Mouse (Mus musculus) mouse embryonic stem cell (cell line): ENCODE measurements around the gene Abcb4.
"Not testable (repeated sequence)": the region's sequence is repeated elsewhere in the genome, so short reads cannot be mapped to it uniquely, and the experiment has no call there.

ENCODE experiments used
- in situ Hi-C, 2 experiments: fragments of 300-500 bp; cut with MboI; formaldehyde crosslinking; loops; 1 replicate in 1 of 2; 3 replicates in 1 of 2; pipeline ENCODE4 v1.14.3; 2019 to 2020; ENCODE audit warnings: low sequenced_read_pairs in 2 of 2, low pct_unique_long_range_greater_than_20kb in 1 of 2, mixed read lengths in 1 of 2; ENCODE audit not compliant: unreplicated experiment in 1 of 2

Abcb4 gene

GRCm38 (mm10) chr5:8990526-8990925 lies 97.0 kb downstream of the Abcb4 start:
- in situ Hi-C loops: no loop called here

GRCm38 (mm10) chr5:8991626-8992025 lies 98.1 kb downstream of the Abcb4 start:
- in situ Hi-C loops: no loop called here

GRCm38 (mm10) chr5:8995966-8996685 lies 102.6 kb downstream of the Abcb4 start:
- in situ Hi-C loops: no loop called here

GRCm38 (mm10) chr5:8996686-8997512 lies 103.4 kb downstream of the Abcb4 start, which contains the start of gene Crot:
Gene Crot, minus strand, starts transcription at chr5:8997324.
- in situ Hi-C loops: no loop called here

GRCm38 (mm10) chr5:8997513-8997895 lies 104.0 kb downstream of the Abcb4 start:
- in situ Hi-C loops: no loop called here

- in situ Hi-C loops: no loop called here
Observed at GRCm38 (mm10) chr5:8999108-8999507, 105.6 kb downstream of the Abcb4 start.

- in situ Hi-C loops: not testable (repeated sequence)
Observed at GRCm38 (mm10) chr5:9000006-9000405, 106.5 kb downstream of the Abcb4 start.

- in situ Hi-C loops: not testable (repeated sequence)
Observed at GRCm38 (mm10) chr5:9006585-9006984, 113.1 kb downstream of the Abcb4 start.
